Mouse (Mus musculus) embryonic facial prominence, embryonic 11.5 days (tissue): ENCODE measurements around the gene Slc35b2. TPM values are rescaled to one million over a fixed set of nuclear protein-coding genes. Genes with fewer than 3 reads are reported as not detected.

ENCODE experiments used
- ATAC-seq: fragments of 200-750 bp; cut with Nextera tagmentation; replicated peaks from 2 replicates; pipeline ENCODE4 v1.8.0; 2017; ENCODE audit warnings: low read depth; ENCODE audit not compliant: insufficient number of reproducible peaks, low FRiP score, low TSS enrichment
- DNase-seq: peaks from one replicate; pipeline ENCODE4 v3.0.0-alpha.2; 2015; ENCODE audit warnings: low spot score
- H3K27ac ChIP-seq: fragments of 300-500 bp; sonication (generic); replicated peaks from 2 replicates; pipeline ENCODE4 v1.5.1; 2014; ENCODE audit warnings: mild to moderate bottlenecking, low read depth, low read length, control low read depth
- H3K27me3 ChIP-seq: fragments of 300-500 bp; sonication (generic); 2 replicates; pipeline ENCODE4 v1.6.1; 2014; ENCODE audit warnings: mild to moderate bottlenecking, low read length, moderate library complexity, mixed read lengths; ENCODE audit not compliant: control insufficient read depth, insufficient read depth
- H3K36me3 ChIP-seq: fragments of 300-500 bp; sonication (generic); replicated peaks from 2 replicates; pipeline ENCODE4 v1.6.1; 2014; ENCODE audit warnings: low read depth, mild to moderate bottlenecking, low read length, moderate library complexity, mixed read lengths; ENCODE audit not compliant: control insufficient read depth, insufficient read depth
- H3K4me1 ChIP-seq: fragments of 300-500 bp; sonication (generic); 2 replicates; pipeline ENCODE4 v1.6.1; 2014; ENCODE audit warnings: low read length, mixed read lengths; ENCODE audit not compliant: control insufficient read depth, insufficient read depth
- H3K4me2 ChIP-seq: fragments of 300-500 bp; sonication (generic); 2 replicates; pipeline ENCODE4 v1.6.1; 2014; ENCODE audit warnings: low read depth, mild to moderate bottlenecking, control low read depth, low read length, moderate library complexity
- H3K4me3 ChIP-seq: fragments of 300-500 bp; sonication (generic); 2 replicates; pipeline ENCODE4 v1.5.1; 2014; ENCODE audit warnings: low read depth, low read length, control low read depth
- H3K9ac ChIP-seq: fragments of 300-500 bp; sonication (generic); replicated peaks from 2 replicates; pipeline ENCODE4 v1.6.1; 2014; ENCODE audit warnings: mild to moderate bottlenecking, control low read depth, low read length
- H3K9me3 ChIP-seq: fragments of 300-500 bp; sonication (generic); replicated peaks from 2 replicates; pipeline ENCODE4 v1.6.1; 2016; ENCODE audit warnings: mild to moderate bottlenecking, low read length, inconsistent platforms, mixed read lengths; ENCODE audit not compliant: control insufficient read depth
- WGBS: fragments of 180-500 bp; shearing (Covaris S2); extraction: QIAGEN DNeasy Blood & Tissue Kit; methylation state at CpG from one replicate; pipeline ENCODE4 v1.1.7; 2014; 5-methylcytosine and 5-hydroxymethylcytosine counted together
- polyA plus RNA-seq: library from polyadenylated mRNA; unstranded; fragments of >200 nt; fragmentation: Nextera tagmentation; extraction: Ambion mirVana; gene quantifications from 2 replicates; pipeline ENCODE4 v1.2.1, GENCODE M21; 2014

Slc35b2 gene
- polyA plus RNA-seq, 1 experiment from 2014 or later = 85.6 TPM

- ATAC-seq (no peak), DNase-seq (no peak)
- H3K36me3 ChIP-seq = no peaks in the 10 kb centered on the region; the same call in none of the 2 replicates
- H3K9me3 ChIP-seq = no peaks in the 10 kb centered on the region
- H3K4me2 ChIP-seq = no peak overlapping the region
- no peak overlapping the region for H3K4me3 ChIP-seq
- no peak overlapping the region for H3K9ac ChIP-seq
- H3K4me1 ChIP-seq = peaks cover 8% of the 10 kb centered on the region
- WGBS = 72% methylated on average over 16 of the region's 16 CpGs
- peaks cover 49% of the 10 kb centered on the region for H3K27me3 ChIP-seq
- no peak overlapping the region for H3K27ac ChIP-seq
Observed at GRCm38 (mm10) chr17:45546941-45547340, 16.7 kb upstream of the Slc35b2 start.

GRCm38 (mm10) chr17:45547461-45548190 is 16.0 kb upstream of the Slc35b2 start:
- no peak overlapping the region for H3K4me2 ChIP-seq
- no peak for ATAC-seq
- no peak overlapping the region for H3K27ac ChIP-seq
- no peak overlapping the region for H3K4me3 ChIP-seq
- no peaks in the 10 kb centered on the region for H3K9me3 ChIP-seq
- no peaks in the 10 kb centered on the region; the same call in none of the 2 replicates for H3K36me3 ChIP-seq
- 82% methylated on average over 5 of the region's 5 CpGs for WGBS
- no peak for DNase-seq
- peaks cover 8% of the 10 kb centered on the region for H3K4me1 ChIP-seq
- no peak overlapping the region for H3K9ac ChIP-seq
- peaks cover 49% of the 10 kb centered on the region for H3K27me3 ChIP-seq

GRCm38 (mm10) chr17:45548541-45549512 is 14.8 kb upstream of the Slc35b2 start:
- peak overlapping the region; percentile 93 for H3K9ac ChIP-seq
- DNase-seq (peak; percentile 74), ATAC-seq (peak; percentile 37)
- no peaks in the 10 kb centered on the region for H3K9me3 ChIP-seq
- no peaks in the 10 kb centered on the region; the same call in none of the 2 replicates for H3K36me3 ChIP-seq
- H3K4me1 ChIP-seq = peaks cover 8% of the 10 kb centered on the region
- peak overlapping the region; percentile 86 for H3K27ac ChIP-seq
- peak overlapping the region; percentile 93 for H3K4me3 ChIP-seq
- WGBS = 3% methylated on average over 44 of the region's 68 CpGs
- H3K4me2 ChIP-seq = peak overlapping the region; percentile 88
- H3K27me3 ChIP-seq = peaks cover 40% of the 10 kb centered on the region

GRCm38 (mm10) chr17:45549617-45550181 is 14.0 kb upstream of the Slc35b2 start, which contains the start of gene Tmem151b:
Gene Tmem151b, minus strand, starts transcription at chr17:45549677.
- H3K4me1 ChIP-seq = peaks cover 8% of the 10 kb centered on the region
- H3K9me3 ChIP-seq = no peaks in the 10 kb centered on the region
- H3K27me3 ChIP-seq = peaks cover 31% of the 10 kb centered on the region

GRCm38 (mm10) chr17:45550253-45550652 is 13.4 kb upstream of the Slc35b2 start:
- Histone ChIP-seq H3K36me3 (no peaks in the 10 kb centered on the region; the same call in 1 of the 2 replicates), H3K4me1 (peaks cover 4% of the 10 kb centered on the region), H3K4me3 (peak overlapping the region; percentile 93; the same call in 1 of the 2 replicates), H3K27me3 (peaks cover 25% of the 10 kb centered on the region), H3K27ac (no peak overlapping the region), H3K4me2 (peak overlapping the region; percentile 88), H3K9me3 (no peaks in the 10 kb centered on the region), H3K9ac (peak overlapping the region; percentile 93)
- ATAC-seq (no peak), DNase-seq (no peak)
- 31% methylated on average over 5 of the region's 5 CpGs for WGBS

More at GRCm38 (mm10) chr17:45549617-45550181, 14.0 kb upstream of the Slc35b2 start, which contains the start of gene Tmem151b:
- WGBS = 0% methylated on average over 18 of the region's 29 CpGs
- Histone ChIP-seq H3K4me3 (peak within 1 kb of the TSS; percentile 93), H3K9ac (peak within 1 kb of the TSS; percentile 93), H3K4me2 (peak within 1 kb of the TSS; percentile 88), H3K36me3 (no peaks in the 10 kb centered on the region; the same call in 1 of the 2 replicates), H3K27ac (peak within 1 kb of the TSS; percentile 86)
- ATAC-seq = no peak; the same call in 1 of the 2 replicates
- peak; percentile 84 for DNase-seq

- Histone ChIP-seq H3K4me1 (peaks cover 4% of the 10 kb centered on the region; the same call in 1 of the 2 replicates), H3K9me3 (no peaks in the 10 kb centered on the region), H3K9ac (no peak overlapping the region), H3K36me3 (no peaks in the 10 kb centered on the region; the same call in 1 of the 2 replicates), H3K27me3 (peaks cover 15% of the 10 kb centered on the region), H3K4me2 (no peak overlapping the region), H3K27ac (no peak overlapping the region), H3K4me3 (no peak overlapping the region)
- DNase-seq (no peak), ATAC-seq (no peak)
- 47% methylated on average over 7 of the region's 7 CpGs for WGBS
Observed at GRCm38 (mm10) chr17:45551249-45551796, 12.4 kb upstream of the Slc35b2 start.

GRCm38 (mm10) chr17:45551816-45552451 is 11.7 kb upstream of the Slc35b2 start:
- Histone ChIP-seq H3K9ac (no peak overlapping the region), H3K4me2 (no peak overlapping the region), H3K4me3 (no peak overlapping the region), H3K9me3 (no peaks in the 10 kb centered on the region), H3K27me3 (peaks cover 11% of the 10 kb centered on the region), H3K27ac (no peak overlapping the region), H3K36me3 (no peaks in the 10 kb centered on the region), H3K4me1 (peaks cover 5% of the 10 kb centered on the region; the same call in 1 of the 2 replicates)
- DNase-seq (peak; percentile 86), ATAC-seq (no peak)
- 3% methylated on average over 8 of the region's 8 CpGs for WGBS
